Mouse (Mus musculus): ENCODE measurements around the gene Stxbp1. TPM values are rescaled to one million over a fixed set of nuclear protein-coding genes. Genes with fewer than 3 reads are reported as not detected.

Stxbp1 gene
- polyA plus RNA-seq, 1 experiment: 713 TPM

- peak within 1 kb of the TSS; percentile 93 for H3K4me3 ChIP-seq (ENCODE audit: insufficient read depth, low read length)
- TF ChIP-seq CTCF (IDR thresholded peaks at IDR 0.05; ENCODE audit: extremely low read depth, insufficient read depth, low read length) (no peak), POLR2A (IDR thresholded peaks at IDR 0.05; ENCODE audit: extremely low read depth, insufficient read depth, low read length) (no peak)
- H3K4me1 ChIP-seq (ENCODE audit: control insufficient read depth, insufficient read depth, low read length): no peaks in the 10 kb centered on the region
- H3K27ac ChIP-seq (ENCODE audit: insufficient read depth, low read length): peak within 1 kb of the TSS; percentile 74
Observed at GRCm38 (mm10) chr2:32740916-32741272, 106.2 kb downstream of the Stxbp1 start, which contains the start of gene 6330409D20Rik. Gene 6330409D20Rik (minus strand): TSS chr2:32741016.

GRCm38 (mm10) chr2:32739311-32739710, 107.7 kb downstream of the Stxbp1 start:
- Histone ChIP-seq H3K27ac (ENCODE audit: insufficient read depth, low read length) (no peak overlapping the region), H3K4me3 (ENCODE audit: insufficient read depth, low read length) (no peak overlapping the region), H3K4me1 (ENCODE audit: control insufficient read depth, insufficient read depth, low read length) (no peaks in the 10 kb centered on the region)
- no peak for TF ChIP-seq POLR2A (IDR thresholded peaks at IDR 0.05; ENCODE audit: extremely low read depth, insufficient read depth, low read length)
- TF ChIP-seq CTCF (IDR thresholded peaks at IDR 0.05; ENCODE audit: extremely low read depth, insufficient read depth, low read length): no peak

Other genes with a start within 250 kb of the Stxbp1 start
- gene St6galnac6, start 247.5 kb downstream of the Stxbp1 start, polyA plus RNA-seq (2012; rRNA removed): 101 and 110 TPM in 2 replicates
- 118 and 127 TPM in 2 replicates for gene Ak1, start 225.5 kb downstream of the Stxbp1 start, polyA plus RNA-seq (2012; rRNA removed)
- gene Eng, start 200.7 kb downstream of the Stxbp1 start, polyA plus RNA-seq (2012; rRNA removed): 35.1 and 39.0 TPM in 2 replicates
- 16.4 and 17.7 TPM in 2 replicates for gene Fpgs, start 143.1 kb downstream of the Stxbp1 start, polyA plus RNA-seq (2012; rRNA removed)
- gene Cdk9, start 134.2 kb downstream of the Stxbp1 start, polyA plus RNA-seq (2012; rRNA removed): 260 and 329 TPM in 2 replicates
- 29.7 and 31.5 TPM in 2 replicates for gene Sh2d3c, start 126.2 kb downstream of the Stxbp1 start, polyA plus RNA-seq (2012; rRNA removed)
- 3.5 and 4.2 TPM in 2 replicates for gene 6330409D20Rik, start 106.2 kb downstream of the Stxbp1 start, polyA plus RNA-seq (2012; rRNA removed)
- 54.9 and 58.9 TPM in 2 replicates for gene Tor2a, start 90.0 kb downstream of the Stxbp1 start, polyA plus RNA-seq (2012; rRNA removed)
- gene Ttc16, start 71.6 kb downstream of the Stxbp1 start, polyA plus RNA-seq (2012; rRNA removed): 1.8 and 2.2 TPM in 2 replicates
- 5.4 and 6.6 TPM in 2 replicates for gene Ptrh1, start 71.5 kb downstream of the Stxbp1 start, polyA plus RNA-seq (2012; rRNA removed)
- gene Cfap157, start 62.8 kb downstream of the Stxbp1 start, polyA plus RNA-seq (2012; rRNA removed): 0.11 and 0.35 TPM in 2 replicates
- 27.1 and 29.0 TPM in 2 replicates for gene Fam129b, start 28.9 kb upstream of the Stxbp1 start, polyA plus RNA-seq (2012; rRNA removed)
- gene Rpl12, start 114.3 kb upstream of the Stxbp1 start, polyA plus RNA-seq (2012; rRNA removed): 484 and 506 TPM in 2 replicates
- 25.6 and 25.9 TPM in 2 replicates for gene Lrsam1, start 114.4 kb upstream of the Stxbp1 start, polyA plus RNA-seq (2012; rRNA removed)
- gene Slc2a8, start 134.8 kb upstream of the Stxbp1 start, polyA plus RNA-seq (2012; rRNA removed): 47.5 TPM in 2 replicates